Mouse (Mus musculus) myocyte (in vitro differentiated cells): ENCODE measurements around the gene Fign.

Experiments used
- E2F4 ChIP-seq: IDR thresholded peaks from one replicate; pipeline ENCODE4 v1.6.1; 2011; ENCODE audit warnings: mild to moderate bottlenecking, control low read depth, moderate library complexity; ENCODE audit not compliant: insufficient read depth
- MYOD1 ChIP-seq, 3 experiments: IDR thresholded peaks; one replicate each; pipeline ENCODE4 v1.6.1; 2011; ENCODE audit warnings: control low read depth in 2 of 3, low read depth in 2 of 3, mild to moderate bottlenecking in 2 of 3, moderate library complexity in 1 of 3; ENCODE audit not compliant: insufficient read length in 2 of 3, control insufficient read depth in 1 of 3
- MYOG ChIP-seq, 3 experiments: IDR thresholded peaks; one replicate each; pipeline ENCODE4 v1.6.1; 2011; ENCODE audit warnings: control low read depth in 2 of 3, low read depth in 2 of 3, mild to moderate bottlenecking in 2 of 3; ENCODE audit not compliant: insufficient read length in 2 of 3, control insufficient read depth in 1 of 3, insufficient read depth in 1 of 3
- POLR2A ChIP-seq: IDR thresholded peaks from one replicate; pipeline ENCODE4 v1.6.1; 2011; ENCODE audit warnings: low read depth, mild to moderate bottlenecking, control low read depth, moderate library complexity; ENCODE audit not compliant: insufficient read length
- POLR2AphosphoS2 ChIP-seq: IDR thresholded peaks from one replicate; pipeline ENCODE4 v1.6.1; 2011; ENCODE audit warnings: low read depth, control low read depth; ENCODE audit not compliant: insufficient read length
- TCF3 ChIP-seq: IDR thresholded peaks from one replicate; pipeline ENCODE4 v1.6.1; 2011; ENCODE audit warnings: low read depth, control low read depth; ENCODE audit not compliant: insufficient read length
- USF1 ChIP-seq: IDR thresholded peaks from one replicate; pipeline ENCODE4 v1.6.1; 2011; ENCODE audit warnings: low read depth, mild to moderate bottlenecking, control low read depth, moderate library complexity

DNA sequence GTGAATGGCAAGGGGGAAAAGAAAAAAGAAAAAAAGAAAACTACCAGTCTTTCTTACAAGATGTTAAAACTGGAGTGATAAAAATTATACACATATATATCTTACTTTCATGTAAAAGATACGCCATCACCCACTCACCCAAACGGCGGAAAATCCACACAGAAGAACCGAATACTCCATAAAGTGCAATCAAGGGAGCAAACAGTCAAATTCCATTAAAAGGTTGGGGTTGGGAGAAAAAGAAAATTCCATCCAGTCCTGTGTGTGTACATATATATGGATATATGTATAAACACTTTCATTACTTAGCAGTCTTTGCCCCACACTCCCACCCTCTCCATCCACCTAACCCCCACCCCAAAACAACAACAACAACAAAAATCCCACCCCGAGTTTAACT is 1.7 kb downstream of the Fign start:
- TF ChIP-seq E2F4 (no peak), USF1 (no peak), POLR2A (no peak), POLR2AphosphoS2 (no peak), TCF3 (no peak), MYOD1 (IDR thresholded peaks at IDR 0.05; ENCODE audit: control insufficient read depth in 1 of 3, insufficient read length in 2 of 3, low read depth in 2 of 3) (no peak), MYOG (IDR thresholded peaks at IDR 0.05; ENCODE audit: control insufficient read depth in 1 of 3, insufficient read depth in 1 of 3, insufficient read length in 2 of 3, low read depth in 2 of 3) (no peak)
